Mouse (Mus musculus): ENCODE results near the gene 6030468B19Rik. TPM values are rescaled to one million over a fixed set of nuclear protein-coding genes. Genes with fewer than 3 reads are reported as not detected.

The 6030468B19Rik gene
- not detected for total RNA-seq (2021)
- polyA plus RNA-seq (2012; rRNA removed), result 0.16 TPM in 1 of 2 replicates, not detected in the other
- long read RNA-seq, result 0 reads

GRCm38 (mm10) chr11:117797511-117798159 is at the start of gene 6030468B19Rik:
Gene 6030468B19Rik, plus strand, starts transcription at chr11:117797660.
- TF ChIP-seq POLR2A (IDR thresholded peaks at IDR 0.05; ENCODE audit: insufficient read depth, low read depth, low read length) (no peak), CTCF (IDR thresholded peaks at IDR 0.05) (no peak), EP300 (IDR thresholded peaks at IDR 0.05; ENCODE audit: insufficient read depth, low read depth, low read length) (no peak)
- no peak for DNase-seq
- no peaks in the 10 kb centered on the region for H3K36me3 ChIP-seq (ENCODE audit: control insufficient read depth, insufficient read depth, low read length)
- intact Hi-C loops (cut with DNase I), result no loop called here
- H3K4me3 ChIP-seq, result no peak within 1 kb of the TSS
- WGBS, result 59% methylated on average over 9 of the region's 9 CpGs
- H3K27me3 ChIP-seq (ENCODE audit: control insufficient read depth, insufficient read depth, low read length), result no peaks in the 10 kb centered on the region
- no peak within 1 kb of the TSS for H3K9ac ChIP-seq (ENCODE audit: low read depth, low read length)
- H3K27ac ChIP-seq, result no peak within 1 kb of the TSS
- no peaks in the 10 kb centered on the region for H3K79me2 ChIP-seq (replicated peaks; ENCODE audit: control insufficient read depth, insufficient read depth, low read length)
- no peaks in the 10 kb centered on the region for H3K4me1 ChIP-seq (ENCODE audit: control insufficient read depth, insufficient read depth, low read length)

- no peak overlapping the region for H3K4me3 ChIP-seq
- no peaks in the 10 kb centered on the region for H3K4me1 ChIP-seq (ENCODE audit: control insufficient read depth, insufficient read depth, low read length)
- intact Hi-C loops (cut with DNase I), result no loop called here
- H3K27me3 ChIP-seq (ENCODE audit: control insufficient read depth, insufficient read depth, low read length), result no peaks in the 10 kb centered on the region
- TF ChIP-seq POLR2A (IDR thresholded peaks at IDR 0.05; ENCODE audit: insufficient read depth, low read depth, low read length), result no peak
- TF ChIP-seq EP300 (IDR thresholded peaks at IDR 0.05; ENCODE audit: insufficient read depth, low read depth, low read length), result no peak
- TF ChIP-seq CTCF (IDR thresholded peaks at IDR 0.05), result no peak
- H3K9ac ChIP-seq (ENCODE audit: low read depth, low read length), result no peak overlapping the region
- H3K27ac ChIP-seq, result no peak overlapping the region
- H3K79me2 ChIP-seq (replicated peaks; ENCODE audit: control insufficient read depth, insufficient read depth, low read length), result no peaks in the 10 kb centered on the region
- no peak for DNase-seq
- WGBS, result 83% methylated on average over 4 of the region's 4 CpGs
- no peaks in the 10 kb centered on the region; the same call in 1 of the 2 replicates for H3K36me3 ChIP-seq (ENCODE audit: control insufficient read depth, insufficient read depth, low read length)
These were observed 48.8 kb upstream of the 6030468B19Rik start for GRCm38 (mm10) chr11:117748628-117749027.

DNA sequence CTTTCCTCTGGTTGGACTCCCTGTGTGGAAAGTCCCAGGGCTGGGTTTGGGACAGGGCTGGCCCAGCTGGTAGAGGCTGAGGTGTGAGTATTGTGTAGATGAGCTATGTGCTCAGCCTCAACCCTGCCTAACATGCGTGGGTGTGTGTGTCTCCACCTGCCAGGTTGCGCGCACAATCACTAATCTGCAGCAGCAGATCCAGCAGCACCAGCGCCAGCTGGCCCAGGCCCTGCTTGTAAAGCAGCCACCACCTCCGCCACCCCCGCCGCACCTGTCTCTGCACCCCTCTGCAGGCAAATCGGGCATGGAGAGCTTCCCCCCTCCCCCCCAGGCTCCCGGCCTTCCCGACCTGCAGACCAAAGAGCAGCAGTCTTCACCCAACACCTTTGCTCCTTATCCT is 48.0 kb upstream of the 6030468B19Rik start:
- TF ChIP-seq CTCF (IDR thresholded peaks at IDR 0.05), result no peak
- no peak for TF ChIP-seq POLR2A (IDR thresholded peaks at IDR 0.05; ENCODE audit: insufficient read depth, low read depth, low read length)
- no peak for TF ChIP-seq EP300 (IDR thresholded peaks at IDR 0.05; ENCODE audit: insufficient read depth, low read depth, low read length)
- no peaks in the 10 kb centered on the region; the same call in 1 of the 2 replicates for H3K36me3 ChIP-seq (ENCODE audit: control insufficient read depth, insufficient read depth, low read length)
- H3K79me2 ChIP-seq (replicated peaks; ENCODE audit: control insufficient read depth, insufficient read depth, low read length), result no peaks in the 10 kb centered on the region
- 89% methylated on average over 10 of the region's 10 CpGs for WGBS
- H3K27me3 ChIP-seq (ENCODE audit: control insufficient read depth, insufficient read depth, low read length), result no peaks in the 10 kb centered on the region
- H3K4me1 ChIP-seq (ENCODE audit: control insufficient read depth, insufficient read depth, low read length), result no peaks in the 10 kb centered on the region
- H3K4me3 ChIP-seq, result no peak overlapping the region
- no peak for DNase-seq
- intact Hi-C loops (cut with DNase I), result no loop called here
- no peak overlapping the region for H3K9ac ChIP-seq (ENCODE audit: low read depth, low read length)
- H3K27ac ChIP-seq, result no peak overlapping the region

- Histone ChIP-seq H3K27me3 (ENCODE audit: control insufficient read depth, insufficient read depth, low read length) (no peaks in the 10 kb centered on the region), H3K4me1 (ENCODE audit: control insufficient read depth, insufficient read depth, low read length) (no peaks in the 10 kb centered on the region), H3K4me3 (no peak overlapping the region), H3K27ac (no peak overlapping the region), H3K36me3 (ENCODE audit: control insufficient read depth, insufficient read depth, low read length) (no peaks in the 10 kb centered on the region; the same call in 1 of the 2 replicates), H3K79me2 (replicated peaks; ENCODE audit: control insufficient read depth, insufficient read depth, low read length) (no peaks in the 10 kb centered on the region), H3K9ac (ENCODE audit: low read depth, low read length) (no peak overlapping the region)
- intact Hi-C loops (cut with DNase I), result loop anchor here (5.0 kb wide), 1 partner anchor 36 kb away; no protein-coding TSS in a partner anchor
- 86% methylated on average over 6 of the region's 6 CpGs for WGBS
- no peak for TF ChIP-seq CTCF (IDR thresholded peaks at IDR 0.05)
- TF ChIP-seq POLR2A (IDR thresholded peaks at IDR 0.05; ENCODE audit: insufficient read depth, low read depth, low read length), result no peak
- no peak for TF ChIP-seq EP300 (IDR thresholded peaks at IDR 0.05; ENCODE audit: insufficient read depth, low read depth, low read length)
- no peak for DNase-seq
These were observed 45.9 kb upstream of the 6030468B19Rik start for GRCm38 (mm10) chr11:117751544-117751943.

DNA sequence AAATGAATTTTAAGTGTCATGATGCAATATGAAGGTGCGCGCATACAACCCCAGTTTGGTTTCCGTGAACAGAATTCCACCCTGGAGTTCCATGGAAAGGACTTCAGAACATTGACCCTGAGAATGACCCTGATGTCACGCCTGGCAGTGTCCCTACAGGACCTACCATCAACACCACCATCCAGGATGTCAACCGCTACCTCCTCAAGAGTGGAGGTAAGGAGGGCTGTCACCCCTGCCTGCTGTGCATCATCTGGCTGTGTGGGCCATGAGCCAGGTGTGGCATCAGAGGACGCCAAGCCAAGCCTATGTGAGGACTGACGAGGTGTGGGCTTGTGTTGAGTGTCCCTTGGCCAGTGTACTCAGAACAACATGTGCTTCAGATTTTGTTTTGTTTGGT is 41.6 kb upstream of the 6030468B19Rik start:
- no peaks in the 10 kb centered on the region for H3K79me2 ChIP-seq (replicated peaks; ENCODE audit: control insufficient read depth, insufficient read depth, low read length)
- DNase-seq, result no peak
- H3K36me3 ChIP-seq (ENCODE audit: control insufficient read depth, insufficient read depth, low read length), result no peaks in the 10 kb centered on the region; the same call in 1 of the 2 replicates
- no peak overlapping the region for H3K4me3 ChIP-seq
- 95% methylated on average over 7 of the region's 7 CpGs for WGBS
- intact Hi-C loops (cut with DNase I), result no loop called here
- no peaks in the 10 kb centered on the region for H3K27me3 ChIP-seq (ENCODE audit: control insufficient read depth, insufficient read depth, low read length)
- TF ChIP-seq CTCF (IDR thresholded peaks at IDR 0.05), result no peak
- no peak for TF ChIP-seq EP300 (IDR thresholded peaks at IDR 0.05; ENCODE audit: insufficient read depth, low read depth, low read length)
- TF ChIP-seq POLR2A (IDR thresholded peaks at IDR 0.05; ENCODE audit: insufficient read depth, low read depth, low read length), result no peak
- H3K4me1 ChIP-seq (ENCODE audit: control insufficient read depth, insufficient read depth, low read length), result no peaks in the 10 kb centered on the region
- H3K9ac ChIP-seq (ENCODE audit: low read depth, low read length), result no peak overlapping the region
- no peak overlapping the region for H3K27ac ChIP-seq

DNA sequence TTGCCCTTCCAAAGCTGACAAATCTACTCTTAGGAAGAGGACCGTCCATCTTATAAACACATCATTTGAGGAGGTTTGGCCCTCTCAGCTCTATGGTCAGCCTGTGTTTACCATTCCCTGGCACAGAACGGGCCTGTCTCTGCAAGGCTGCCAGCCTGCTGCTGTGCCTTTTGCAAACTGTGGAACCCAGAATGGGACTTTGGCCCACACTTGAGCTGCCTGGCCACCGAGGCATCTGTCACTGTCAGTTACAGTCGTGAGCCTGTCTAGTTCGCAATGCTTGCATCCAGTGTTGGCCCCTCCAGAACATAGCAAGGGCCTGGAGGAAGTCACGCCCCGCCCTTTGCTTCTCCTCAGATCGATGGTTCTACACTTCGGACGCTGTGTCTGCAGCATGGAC is 38.2 kb upstream of the 6030468B19Rik start:
- TF ChIP-seq EP300 (IDR thresholded peaks at IDR 0.05; ENCODE audit: insufficient read depth, low read depth, low read length), result no peak
- TF ChIP-seq CTCF (IDR thresholded peaks at IDR 0.05), result no peak
- TF ChIP-seq POLR2A (IDR thresholded peaks at IDR 0.05; ENCODE audit: insufficient read depth, low read depth, low read length), result no peak
- 93% methylated on average over 10 of the region's 10 CpGs for WGBS
- H3K79me2 ChIP-seq (replicated peaks; ENCODE audit: control insufficient read depth, insufficient read depth, low read length), result no peaks in the 10 kb centered on the region
- intact Hi-C loops (cut with DNase I), result no loop called here
- H3K4me1 ChIP-seq (ENCODE audit: control insufficient read depth, insufficient read depth, low read length), result no peaks in the 10 kb centered on the region
- no peak overlapping the region for H3K27ac ChIP-seq
- no peak for DNase-seq
- no peaks in the 10 kb centered on the region for H3K27me3 ChIP-seq (ENCODE audit: control insufficient read depth, insufficient read depth, low read length)
- H3K9ac ChIP-seq (ENCODE audit: low read depth, low read length), result no peak overlapping the region
- H3K4me3 ChIP-seq, result no peak overlapping the region
- no peaks in the 10 kb centered on the region for H3K36me3 ChIP-seq (ENCODE audit: control insufficient read depth, insufficient read depth, low read length)

All from heart, adult 2 months (tissue).